Mouse (Mus musculus) neural tube, embryonic 13.5 days (tissue): ENCODE data around the gene Sap30bp. TPM values are rescaled to one million over a fixed set of nuclear protein-coding genes. Genes with fewer than 3 reads are reported as not detected.

ENCODE experiments used
- ATAC-seq: fragments of 200-750 bp; cut with Nextera tagmentation; 2 replicates; pipeline ENCODE4 v1.8.0; 2017; ENCODE audit warnings: low read depth, mild to moderate bottlenecking, moderate TSS enrichment, moderate library complexity
- H3K27ac ChIP-seq: fragments of 300-500 bp; sonication (generic); replicated peaks from 2 replicates; pipeline ENCODE4 v1.5.1; 2015; ENCODE audit warnings: moderate library complexity, mild to moderate bottlenecking, inconsistent platforms
- H3K27me3 ChIP-seq: fragments of 300-500 bp; sonication (generic); 2 replicates; pipeline ENCODE4 v1.6.1; 2015; ENCODE audit warnings: mild to moderate bottlenecking, inconsistent platforms
- H3K36me3 ChIP-seq: fragments of 300-500 bp; sonication (generic); 2 replicates; pipeline ENCODE4 v1.6.1; 2015; ENCODE audit warnings: mild to moderate bottlenecking, inconsistent platforms
- H3K4me1 ChIP-seq: fragments of 300-500 bp; sonication (generic); replicated peaks from 2 replicates; pipeline ENCODE4 v1.6.1; 2015; ENCODE audit warnings: inconsistent platforms
- H3K4me2 ChIP-seq: fragments of 300-500 bp; sonication (generic); 2 replicates; pipeline ENCODE4 v1.6.1; 2015; ENCODE audit warnings: inconsistent platforms, mild to moderate bottlenecking, moderate library complexity
- H3K4me3 ChIP-seq: fragments of 300-500 bp; sonication (generic); 2 replicates; pipeline ENCODE4 v1.5.1; 2015; ENCODE audit warnings: mild to moderate bottlenecking, inconsistent platforms
- H3K9ac ChIP-seq: fragments of 300-500 bp; sonication (generic); 2 replicates; pipeline ENCODE4 v1.6.1; 2015; ENCODE audit warnings: moderate library complexity, mild to moderate bottlenecking, inconsistent platforms
- H3K9me3 ChIP-seq: fragments of 300-500 bp; sonication (generic); 2 replicates; pipeline ENCODE4 v1.6.1; 2016; ENCODE audit warnings: inconsistent platforms
- WGBS: fragments of 180-500 bp; shearing (Covaris S2); methylation state at CpG from one replicate; pipeline ENCODE4 v1.1.7; 2015; 5-methylcytosine and 5-hydroxymethylcytosine counted together
- polyA plus RNA-seq: library from polyadenylated mRNA; unstranded; fragments of >200 nt; fragmentation: Nextera tagmentation; extraction: Ambion mirVana; gene quantifications from 2 replicates; pipeline ENCODE4 v1.2.1, GENCODE M21; 2015

Sap30bp gene
- polyA plus RNA-seq, 1 experiment from 2014 or later, result 59.4 TPM

DNA sequence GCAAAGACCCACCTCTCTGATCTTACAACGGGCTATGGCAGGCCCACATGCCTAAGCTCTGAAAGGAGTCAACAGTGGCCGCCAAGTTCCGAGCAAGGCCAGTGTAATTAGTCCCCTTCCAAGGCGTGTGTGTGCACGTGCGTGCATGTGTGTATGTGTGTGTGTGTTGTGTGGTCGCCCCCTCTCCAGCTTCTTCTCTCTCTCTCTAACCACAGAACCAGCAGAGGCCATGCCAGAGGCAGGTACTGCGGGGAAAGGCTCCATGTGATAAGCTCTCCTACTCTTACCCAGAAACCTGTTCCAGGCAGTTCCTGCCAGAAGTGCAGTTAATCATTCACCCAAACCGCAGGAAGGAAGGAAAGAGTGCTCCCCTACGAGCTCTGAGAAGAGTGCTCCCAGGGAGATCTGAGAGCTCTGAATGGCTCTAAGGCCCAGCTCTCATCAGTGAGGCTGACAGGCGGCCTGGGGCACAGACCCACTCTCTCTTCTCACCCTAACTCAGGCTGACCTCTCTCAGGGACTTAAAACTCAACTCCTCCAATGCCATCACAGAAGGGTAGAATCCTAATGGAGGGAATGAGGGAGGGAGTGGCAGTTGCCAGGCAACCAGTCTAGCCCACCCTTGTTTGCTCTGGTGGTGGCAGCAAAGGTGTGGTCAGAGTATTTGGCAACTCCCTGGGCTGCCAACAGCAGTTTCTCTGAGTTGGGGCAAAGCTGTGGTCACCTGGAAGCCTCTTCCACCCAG lies 21.3 kb upstream of the Sap30bp start, which contains the start of gene Smim6:
Gene Smim6 (plus strand): TSS at position 386 of the 745 bp plus-strand sequence.
- no peak within 1 kb of the TSS for H3K4me2 ChIP-seq
- H3K27ac ChIP-seq, result no peak within 1 kb of the TSS
- H3K9me3 ChIP-seq, result no peaks in the 10 kb centered on the region
- no peaks in the 10 kb centered on the region for H3K4me1 ChIP-seq
- no peak within 1 kb of the TSS for H3K9ac ChIP-seq
- H3K36me3 ChIP-seq, result peaks cover 66% of the 10 kb centered on the region
- H3K27me3 ChIP-seq, result no peaks in the 10 kb centered on the region
- 79% methylated on average over 11 of the region's 11 CpGs for WGBS
- no peak for ATAC-seq
- H3K4me3 ChIP-seq, result no peak within 1 kb of the TSS

DNA sequence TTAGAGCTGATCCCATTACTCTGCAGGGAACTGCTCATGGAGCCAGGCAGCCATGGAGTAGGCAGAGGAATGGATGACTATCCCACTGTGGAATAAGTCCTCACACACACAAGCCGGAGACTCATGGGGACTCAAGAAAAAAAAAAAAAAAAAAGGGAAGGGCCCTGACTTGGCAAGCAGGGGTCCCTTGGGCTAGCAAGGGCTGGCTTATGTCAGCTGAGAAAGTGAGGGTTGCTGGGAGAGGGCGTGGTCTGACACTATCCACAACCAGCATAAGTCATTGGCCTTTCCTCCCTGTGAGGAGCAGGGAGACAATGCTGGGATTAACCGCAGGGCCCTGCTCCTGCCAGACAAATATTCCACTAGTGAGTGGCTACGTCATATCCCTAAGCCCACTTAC lies 16.5 kb upstream of the Sap30bp start:
- Histone ChIP-seq H3K4me1 (no peaks in the 10 kb centered on the region), H3K9ac (no peak overlapping the region), H3K4me2 (no peak overlapping the region), H3K4me3 (no peak overlapping the region), H3K27me3 (no peaks in the 10 kb centered on the region), H3K27ac (no peak overlapping the region), H3K36me3 (peaks cover 50% of the 10 kb centered on the region), H3K9me3 (no peaks in the 10 kb centered on the region)
- 96% methylated on average over 4 of the region's 4 CpGs for WGBS
- no peak for ATAC-seq

DNA sequence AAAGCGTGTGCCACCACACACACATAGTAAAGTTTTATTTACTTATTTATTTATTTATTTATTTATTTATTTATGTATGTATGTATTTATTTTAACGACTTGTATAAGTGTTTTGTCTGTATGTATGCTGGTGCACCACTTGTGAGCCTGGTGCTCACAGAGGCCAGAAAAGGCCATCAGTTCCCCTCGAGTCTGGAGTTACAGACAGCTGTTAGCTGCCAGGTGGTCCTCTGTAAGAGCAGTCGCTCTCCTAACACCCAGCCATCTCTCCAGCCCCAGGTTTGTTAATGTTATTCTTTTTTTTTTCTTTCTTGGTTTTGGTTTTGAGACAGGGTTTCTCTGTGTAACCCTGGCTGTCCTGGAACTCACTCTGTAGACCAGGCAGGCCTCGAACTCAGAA lies 14.4 kb upstream of the Sap30bp start:
- no peak overlapping the region for H3K4me2 ChIP-seq
- no peaks in the 10 kb centered on the region for H3K27me3 ChIP-seq
- 90% methylated on average over 5 of the region's 5 CpGs for WGBS
- no peak for ATAC-seq
- no peaks in the 10 kb centered on the region for H3K4me1 ChIP-seq
- H3K4me3 ChIP-seq, result no peak overlapping the region
- no peak overlapping the region for H3K9ac ChIP-seq
- no peak overlapping the region for H3K27ac ChIP-seq
- peaks cover 51% of the 10 kb centered on the region for H3K36me3 ChIP-seq
- no peaks in the 10 kb centered on the region for H3K9me3 ChIP-seq

DNA sequence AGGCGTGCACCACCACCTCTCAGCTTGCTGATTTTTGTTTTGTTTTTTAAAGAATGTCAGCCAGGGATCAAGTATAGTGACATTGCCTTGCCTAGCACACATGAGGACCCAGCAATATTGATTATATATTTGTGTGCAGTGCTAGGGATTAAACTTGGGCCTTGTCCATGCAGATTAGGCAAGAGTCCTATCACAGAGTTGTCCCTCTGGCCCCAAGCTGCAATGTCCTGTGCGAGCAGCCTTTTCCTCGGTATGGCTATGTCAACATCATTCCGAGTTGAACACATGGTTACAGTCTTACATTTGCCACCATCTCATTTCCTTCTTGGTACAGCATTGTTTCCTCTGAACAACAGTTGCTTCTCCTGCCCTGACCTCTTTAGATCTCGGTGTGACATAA lies 14.0 kb upstream of the Sap30bp start:
- no peak overlapping the region for H3K4me3 ChIP-seq
- no peak overlapping the region for H3K4me2 ChIP-seq
- 91% methylated on average over 5 of the region's 5 CpGs for WGBS
- no peak for ATAC-seq
- no peak overlapping the region for H3K27ac ChIP-seq
- no peaks in the 10 kb centered on the region for H3K9me3 ChIP-seq
- H3K9ac ChIP-seq, result no peak overlapping the region
- no peaks in the 10 kb centered on the region for H3K4me1 ChIP-seq
- H3K27me3 ChIP-seq, result no peaks in the 10 kb centered on the region
- H3K36me3 ChIP-seq, result peaks cover 51% of the 10 kb centered on the region

DNA sequence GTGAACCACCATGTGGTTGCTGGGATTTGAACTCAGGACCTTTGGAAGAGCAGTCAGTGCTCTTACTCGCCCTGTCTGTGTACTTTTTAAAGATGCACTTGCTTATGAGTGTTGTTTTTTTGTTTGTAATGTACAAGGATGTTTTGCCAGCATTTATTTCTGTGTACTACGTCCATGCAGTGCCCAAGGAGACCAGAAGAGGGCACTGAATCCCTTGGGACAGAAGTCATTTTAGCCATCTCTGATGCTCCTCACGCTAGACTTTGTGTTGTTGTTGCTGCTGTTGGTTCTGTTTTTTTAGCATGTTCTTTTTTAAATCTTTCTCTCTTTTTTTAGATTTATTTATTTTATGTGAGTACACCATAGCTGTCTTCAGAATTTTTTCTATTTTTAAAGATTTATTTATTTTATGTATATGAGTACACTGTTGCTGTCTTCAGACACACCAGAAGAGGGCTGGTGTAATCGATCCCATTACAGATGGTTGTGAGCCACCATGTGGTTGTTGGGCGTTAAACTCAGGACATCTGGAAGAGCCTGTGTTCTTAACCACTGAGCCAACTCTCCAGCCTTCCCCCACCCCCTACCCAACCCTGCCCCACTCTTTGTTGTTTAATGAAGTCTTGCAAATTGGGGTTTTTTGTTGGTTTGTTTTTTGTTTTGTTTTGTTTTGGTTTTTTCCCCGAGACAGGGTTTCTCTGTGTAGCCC lies 12.8 kb upstream of the Sap30bp start:
- ATAC-seq, result no peak
- Histone ChIP-seq H3K36me3 (peaks cover 51% of the 10 kb centered on the region), H3K27ac (no peak overlapping the region), H3K9ac (no peak overlapping the region), H3K9me3 (no peaks in the 10 kb centered on the region), H3K4me1 (no peaks in the 10 kb centered on the region), H3K4me2 (no peak overlapping the region), H3K27me3 (no peaks in the 10 kb centered on the region), H3K4me3 (no peak overlapping the region)
- WGBS, result 47% methylated on average over 6 of the region's 6 CpGs

DNA sequence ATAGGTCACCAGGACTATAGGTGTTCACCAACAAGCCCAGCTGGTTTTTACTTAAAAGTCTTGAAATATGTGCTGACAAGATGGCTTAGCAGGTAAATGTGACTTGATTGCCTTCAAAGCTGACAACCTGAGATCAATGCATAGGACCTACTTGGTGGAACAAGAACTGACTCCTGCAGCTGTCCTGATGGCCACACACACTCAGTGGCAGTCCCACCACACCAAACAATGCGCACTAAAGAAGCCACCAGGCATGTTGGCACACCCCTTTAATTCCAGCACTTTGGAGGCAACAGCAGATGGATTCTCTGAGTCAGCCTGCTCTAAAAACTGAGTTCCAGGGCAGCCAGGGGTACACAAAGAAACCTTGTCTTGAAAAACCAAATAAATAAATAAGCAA lies 11.1 kb upstream of the Sap30bp start:
- H3K4me2 ChIP-seq, result no peak overlapping the region
- H3K27me3 ChIP-seq, result no peaks in the 10 kb centered on the region
- no peak overlapping the region for H3K27ac ChIP-seq
- no peak overlapping the region for H3K4me3 ChIP-seq
- no peak overlapping the region for H3K9ac ChIP-seq
- H3K36me3 ChIP-seq, result peaks cover 40% of the 10 kb centered on the region
- no peaks in the 10 kb centered on the region for H3K9me3 ChIP-seq
- ATAC-seq, result no peak
- 97% methylated on average over 1 of the region's 1 CpGs for WGBS
- H3K4me1 ChIP-seq, result no peaks in the 10 kb centered on the region

DNA sequence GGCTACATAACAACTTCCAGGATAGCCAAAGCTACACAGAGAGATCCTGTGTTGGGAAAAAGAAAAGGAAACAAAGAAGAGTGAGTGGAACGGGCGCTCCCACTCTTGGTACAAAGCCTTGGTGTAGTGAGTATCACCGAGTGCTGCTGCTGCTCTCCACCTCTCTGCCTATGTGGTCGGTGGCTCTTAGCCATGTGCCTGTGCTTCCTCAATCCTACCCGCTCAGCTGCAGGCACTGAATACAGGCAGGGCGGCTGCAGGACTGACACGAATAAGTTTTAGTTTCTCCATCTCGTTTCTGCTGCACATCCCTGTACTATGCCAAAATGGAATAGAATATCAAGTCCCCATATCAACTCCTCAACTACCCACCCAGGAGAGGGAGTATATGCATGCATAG lies 4.1 kb upstream of the Sap30bp start:
- H3K27me3 ChIP-seq, result no peaks in the 10 kb centered on the region

DNA sequence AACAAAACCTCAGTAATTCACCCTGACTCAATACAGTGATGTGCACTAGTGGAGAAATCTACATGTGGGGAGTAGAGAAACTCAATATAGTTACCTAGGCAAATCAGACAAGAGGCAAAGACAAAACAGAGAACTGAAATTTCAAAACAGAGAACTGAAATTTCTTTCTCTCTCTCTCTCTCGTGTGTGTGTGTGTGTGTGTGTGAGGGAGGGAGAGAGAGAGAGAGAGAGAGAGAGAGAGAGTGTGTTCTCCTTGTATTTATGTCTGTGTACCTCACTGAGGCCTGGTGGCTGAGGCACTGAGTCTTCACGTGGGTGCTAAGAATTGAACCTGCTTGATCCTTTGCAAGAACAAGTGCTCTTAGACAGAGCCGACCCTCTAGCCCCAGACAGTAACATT lies 3.3 kb upstream of the Sap30bp start:
- H3K27me3 ChIP-seq, result no peaks in the 10 kb centered on the region
- no peak for ATAC-seq
- WGBS, result 80% methylated on average over 3 of the region's 3 CpGs

More for the DNA sequence above, 4.1 kb upstream of the Sap30bp start:
- ATAC-seq, result no peak
- H3K4me1 ChIP-seq, result peaks cover 15% of the 10 kb centered on the region
- H3K36me3 ChIP-seq, result peaks cover 46% of the 10 kb centered on the region
- WGBS, result 89% methylated on average over 8 of the region's 8 CpGs
- no peak overlapping the region for H3K9ac ChIP-seq
- H3K9me3 ChIP-seq, result no peaks in the 10 kb centered on the region
- no peak overlapping the region for H3K4me3 ChIP-seq
- H3K27ac ChIP-seq, result no peak overlapping the region
- no peak overlapping the region for H3K4me2 ChIP-seq

DNA sequence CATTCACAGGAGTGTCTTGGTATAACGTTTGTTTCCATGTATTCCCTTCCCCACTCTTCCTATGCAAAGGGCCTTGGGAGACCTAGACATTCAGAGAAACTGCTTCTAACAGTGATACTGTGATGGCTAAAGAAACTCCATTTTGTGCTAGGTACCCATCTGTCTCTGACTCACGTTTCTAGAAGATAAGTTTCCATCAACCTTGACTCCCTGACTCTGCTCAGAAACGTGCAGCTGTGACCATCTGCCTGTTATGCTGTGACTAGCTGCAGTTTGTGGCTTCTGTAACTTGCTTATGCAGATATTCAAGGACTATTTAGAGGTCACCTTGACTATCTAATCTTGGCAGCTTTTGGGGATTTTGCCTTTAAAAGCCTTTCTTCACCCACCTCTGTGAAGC lies 1.8 kb upstream of the Sap30bp start:
- H3K4me1 ChIP-seq, result peaks cover 37% of the 10 kb centered on the region
- H3K36me3 ChIP-seq, result peaks cover 42% of the 10 kb centered on the region
- H3K27ac ChIP-seq, result no peak overlapping the region
- H3K27me3 ChIP-seq, result no peaks in the 10 kb centered on the region
- no peak overlapping the region for H3K4me2 ChIP-seq
- no peaks in the 10 kb centered on the region for H3K9me3 ChIP-seq
- no peak for ATAC-seq
- 67% methylated on average over 3 of the region's 3 CpGs for WGBS
- H3K4me3 ChIP-seq, result no peak overlapping the region
- H3K9ac ChIP-seq, result no peak overlapping the region

More for the DNA sequence above, 3.3 kb upstream of the Sap30bp start:
- no peaks in the 10 kb centered on the region for H3K9me3 ChIP-seq
- peaks cover 39% of the 10 kb centered on the region for H3K36me3 ChIP-seq
- H3K4me2 ChIP-seq, result no peak overlapping the region
- H3K4me3 ChIP-seq, result no peak overlapping the region
- H3K9ac ChIP-seq, result no peak overlapping the region
- H3K27ac ChIP-seq, result no peak overlapping the region
- H3K4me1 ChIP-seq, result peaks cover 23% of the 10 kb centered on the region

DNA sequence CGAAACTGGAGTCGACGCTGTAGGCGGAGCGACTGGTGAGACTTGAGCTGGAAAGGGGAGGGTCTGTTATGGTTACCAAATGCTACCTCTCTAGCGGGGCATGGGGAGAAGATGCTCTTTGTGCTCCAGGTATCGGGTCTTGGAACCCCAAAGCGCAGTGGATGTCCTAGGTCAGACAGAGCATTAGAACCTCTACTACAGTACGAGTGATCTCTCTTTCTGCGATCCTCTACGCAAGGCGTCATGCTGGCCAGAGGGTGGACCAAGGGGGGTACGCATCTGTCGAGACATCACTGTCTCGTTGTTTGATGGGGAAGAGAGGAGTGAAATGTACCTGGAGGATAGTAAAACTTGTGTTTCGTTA lies 647 bp downstream of the Sap30bp start:
- ATAC-seq, result peak; percentile 60
- Histone ChIP-seq H3K4me1 (peaks cover 39% of the 10 kb centered on the region), H3K27ac (peak overlapping the region; percentile 76), H3K4me3 (peak overlapping the region; percentile 93), H3K4me2 (peak overlapping the region; percentile 94), H3K9me3 (no peaks in the 10 kb centered on the region), H3K9ac (peak overlapping the region; percentile 86), H3K36me3 (peaks cover 46% of the 10 kb centered on the region), H3K27me3 (no peaks in the 10 kb centered on the region)
- under 1% methylated on average over 16 of the region's 16 CpGs for WGBS

DNA sequence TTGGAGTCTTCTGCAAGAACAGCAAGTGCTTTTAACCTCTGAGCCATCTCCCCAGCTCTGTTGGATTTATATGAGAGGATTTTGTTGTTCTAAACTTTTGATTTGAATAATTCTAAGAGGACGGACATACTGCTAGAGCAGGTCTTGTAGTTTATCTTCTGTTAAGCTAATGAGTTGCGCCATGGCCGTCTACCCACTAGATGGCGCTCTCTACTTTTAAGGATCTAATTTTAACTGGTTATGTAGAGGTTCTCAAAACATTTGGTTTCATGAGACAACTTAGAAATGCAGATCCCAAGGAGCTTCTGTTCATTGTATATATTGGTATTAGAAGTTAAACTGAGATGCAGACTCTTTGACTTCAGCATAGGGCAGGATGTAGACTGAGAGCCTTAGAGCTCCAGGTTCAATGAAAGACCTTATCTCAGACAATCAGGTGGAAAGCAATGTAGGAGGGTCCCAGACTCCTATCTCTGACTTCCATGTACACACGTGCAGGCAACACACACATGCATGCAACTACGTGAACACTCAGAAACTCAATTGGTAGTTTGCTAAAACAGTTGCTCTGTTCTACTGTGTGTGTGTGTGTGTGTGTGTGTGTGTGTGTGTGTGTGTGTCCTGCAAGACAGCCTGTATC lies 6.7 kb downstream of the Sap30bp start:
- Histone ChIP-seq H3K36me3 (peaks cover 88% of the 10 kb centered on the region), H3K4me1 (peaks cover 16% of the 10 kb centered on the region), H3K4me3 (no peak overlapping the region), H3K9ac (no peak overlapping the region), H3K9me3 (no peaks in the 10 kb centered on the region), H3K27me3 (no peaks in the 10 kb centered on the region), H3K27ac (no peak overlapping the region), H3K4me2 (no peak overlapping the region)
- WGBS, result 43% methylated on average over 6 of the region's 6 CpGs
- ATAC-seq, result no peak

DNA sequence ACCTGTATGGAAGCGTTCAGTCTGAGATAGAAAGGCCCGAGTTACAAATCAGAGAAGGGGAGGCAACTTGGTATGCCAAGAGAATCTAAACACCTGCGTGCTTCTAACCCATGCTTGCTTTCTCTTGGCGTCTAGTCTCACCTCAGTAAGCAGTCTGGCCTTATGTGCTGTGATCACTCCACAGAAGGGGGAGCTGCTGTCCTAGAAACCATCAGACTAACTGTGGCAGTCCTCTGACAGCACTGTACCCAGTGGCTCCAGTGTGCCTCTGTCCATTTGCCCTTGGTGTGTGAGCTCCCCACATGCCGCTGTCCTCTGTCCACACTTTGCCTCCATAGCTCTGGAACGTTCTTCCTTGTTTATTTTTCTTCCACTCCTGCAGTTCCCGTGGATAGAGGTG lies 8.9 kb downstream of the Sap30bp start:
- ATAC-seq, result no peak
- 0 out of 2 replicates have a peak, but pooled peaks cover 3% of the 10 kb centered on the region for H3K4me1 ChIP-seq
- H3K4me3 ChIP-seq, result no peak overlapping the region
- H3K36me3 ChIP-seq, result peaks cover 93% of the 10 kb centered on the region
- WGBS, result 89% methylated on average over 7 of the region's 7 CpGs
- no peak overlapping the region for H3K27ac ChIP-seq
- H3K4me2 ChIP-seq, result no peak overlapping the region
- H3K27me3 ChIP-seq, result no peaks in the 10 kb centered on the region
- H3K9me3 ChIP-seq, result no peaks in the 10 kb centered on the region
- H3K9ac ChIP-seq, result no peak overlapping the region
